Mouse (Mus musculus) heart, embryonic 14.5 days (tissue): Measurements from ENCODE around the gene Slit1. TPM values are rescaled to one million over a fixed set of nuclear protein-coding genes. Genes with fewer than 3 reads are reported as not detected.

Source experiments
- ATAC-seq: fragments of 200-750 bp; cut with Nextera tagmentation; 2 replicates; pipeline ENCODE4 v1.8.0; 2017; ENCODE audit warnings: low read depth, moderate TSS enrichment; ENCODE audit not compliant: insufficient number of reproducible peaks, insufficient read depth, low FRiP score
- H3K27ac ChIP-seq, 2 experiments: fragments of 200-500 bp in 1 of 2; fragments of 300-500 bp in 1 of 2; sonication (generic) in 1 of 2; replicated peaks in 1 of 2; 2 replicates each; pipeline ENCODE4 v1.5.1; 2012 to 2014; ENCODE audit warnings: low read depth in 2 of 2, low read length in 2 of 2, control low read depth in 1 of 2, mild to moderate bottlenecking in 1 of 2, mixed read lengths in 1 of 2; ENCODE audit not compliant: control insufficient read depth in 1 of 2, insufficient read depth in 1 of 2
- H3K27me3 ChIP-seq: fragments of 300-500 bp; sonication (generic); 2 replicates; pipeline ENCODE4 v1.6.1; 2014; ENCODE audit warnings: mild to moderate bottlenecking, low read length, control low read depth; ENCODE audit not compliant: control insufficient read depth, insufficient read depth
- H3K36me3 ChIP-seq: fragments of 300-500 bp; sonication (generic); 2 replicates; pipeline ENCODE4 v1.6.1; 2014; ENCODE audit warnings: mild to moderate bottlenecking, control low read depth, low read length, mixed read lengths; ENCODE audit not compliant: control insufficient read depth, insufficient read depth
- H3K4me1 ChIP-seq, 2 experiments: fragments of 200-500 bp in 1 of 2; fragments of 300-500 bp in 1 of 2; sonication (generic) in 1 of 2; 2 replicates each; pipeline ENCODE4 v1.6.1; 2012 to 2014; ENCODE audit warnings: low read length in 2 of 2, control low read depth in 1 of 2, mixed read lengths in 1 of 2; ENCODE audit not compliant: control insufficient read depth in 2 of 2, insufficient read depth in 2 of 2
- H3K4me2 ChIP-seq: fragments of 300-500 bp; sonication (generic); 2 replicates; pipeline ENCODE4 v1.6.1; 2014; ENCODE audit warnings: mild to moderate bottlenecking, low read length
- H3K4me3 ChIP-seq, 2 experiments: fragments of 200-500 bp in 1 of 2; fragments of 300-500 bp in 1 of 2; sonication (generic) in 1 of 2; 2 replicates each; pipeline ENCODE4 v1.5.1; 2012 to 2014; ENCODE audit warnings: low read length in 2 of 2, mild to moderate bottlenecking in 2 of 2, control low read depth in 1 of 2, low read depth in 1 of 2, moderate library complexity in 1 of 2; ENCODE audit not compliant: control insufficient read depth in 1 of 2, insufficient read depth in 1 of 2
- H3K9ac ChIP-seq: fragments of 300-500 bp; sonication (generic); 2 replicates; pipeline ENCODE4 v1.6.1; 2014; ENCODE audit warnings: mild to moderate bottlenecking, low read length
- H3K9me3 ChIP-seq: fragments of 300-500 bp; sonication (generic); 2 replicates; pipeline ENCODE4 v1.6.1; 2016; ENCODE audit warnings: low read length, control low read depth; ENCODE audit not compliant: control insufficient read depth
- WGBS: fragments of 180-500 bp; shearing (Covaris S2); extraction: QIAGEN DNeasy Blood & Tissue Kit; methylation state at CpG from one replicate; pipeline ENCODE4 v1.1.7; 2014; 5-methylcytosine and 5-hydroxymethylcytosine counted together
- polyA plus RNA-seq: library from polyadenylated mRNA; unstranded; fragments of >200 nt; fragmentation: Nextera tagmentation; extraction: Ambion mirVana; gene quantifications from 2 replicates; pipeline ENCODE4 v1.2.1, GENCODE M21; 2014

Gene Slit1
- not detected in 2 replicates for polyA plus RNA-seq

DNA sequence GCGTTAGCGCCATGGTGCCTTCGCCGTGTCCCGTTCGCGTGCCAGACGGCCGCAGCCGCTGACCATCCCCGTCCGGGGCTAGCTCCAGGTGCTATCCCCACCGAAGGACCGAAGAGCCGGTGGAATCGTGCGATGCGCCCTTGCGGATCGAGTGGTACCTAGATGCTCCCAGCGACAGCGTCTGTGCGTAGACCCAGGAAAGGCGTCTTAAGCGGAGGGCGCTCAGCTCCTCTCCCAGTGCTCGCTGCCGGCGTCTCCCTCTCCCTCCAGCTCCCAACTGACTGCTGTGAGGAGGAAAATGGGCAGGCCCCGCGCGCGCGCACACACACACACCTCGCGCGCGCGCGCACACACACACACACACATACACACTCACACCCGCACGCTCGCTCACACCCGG is at the start of gene Slit1:
Gene Slit1, minus strand, starts transcription at position 270 of the 400 bp plus-strand sequence.
- Histone ChIP-seq H3K4me2 (peak within 1 kb of the TSS; percentile 67), H3K4me3 (peak within 1 kb of the TSS; percentile 43), H3K36me3 (no peaks in the 10 kb centered on the region), H3K27ac (no peak within 1 kb of the TSS), H3K27me3 (peaks cover 78% of the 10 kb centered on the region), H3K9me3 (no peaks in the 10 kb centered on the region), H3K4me1 (peaks cover 8 to 11% of the 10 kb centered on the region in 2 experiments; a peak in 3 of 4 replicates), H3K9ac (0 out of 2 replicates have a peak within 1 kb of the TSS, but pooled peaks have one; percentile 22)
- WGBS = under 1% methylated on average over 29 of the region's 44 CpGs
- no peak for ATAC-seq

DNA sequence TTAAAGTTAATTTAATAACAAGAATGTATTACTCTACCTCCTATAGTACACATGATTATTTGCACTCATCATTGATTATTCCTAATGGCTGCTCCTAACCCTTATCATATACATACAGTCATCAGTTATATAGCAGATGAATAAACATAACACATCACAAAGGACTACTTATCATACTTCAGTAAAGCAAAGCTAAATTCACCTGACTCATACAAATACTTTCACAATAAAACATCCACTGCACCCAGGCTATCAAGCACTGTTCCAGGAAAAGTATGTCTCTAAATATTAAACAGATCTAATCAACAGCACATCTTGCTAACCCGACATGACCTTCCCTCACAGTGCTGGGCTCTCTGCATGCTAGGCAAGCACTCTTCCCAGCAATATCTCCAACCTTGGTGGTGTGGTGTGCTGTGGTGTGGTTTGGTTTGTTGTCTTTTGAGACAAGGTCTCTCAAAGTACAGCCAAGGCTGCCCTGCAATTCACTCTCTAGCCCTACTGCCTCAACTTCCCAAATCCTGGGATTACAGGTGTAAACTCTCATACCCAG is 49.5 kb upstream of the Slit1 start:
- WGBS = 50% methylated on average over 1 of the region's 1 CpGs
- Histone ChIP-seq H3K27ac (no peak overlapping the region), H3K4me3 (no peak overlapping the region), H3K27me3 (no peaks in the 10 kb centered on the region), H3K4me1 (no peaks in the 10 kb centered on the region; a peak in 1 of 4 replicates), H3K4me2 (no peak overlapping the region), H3K9ac (no peak overlapping the region), H3K9me3 (no peaks in the 10 kb centered on the region), H3K36me3 (peaks cover 14% of the 10 kb centered on the region; the same call in 1 of the 2 replicates)
- ATAC-seq = no peak

- H3K4me1 ChIP-seq = no peaks in the 10 kb centered on the region; a peak in 1 of 4 replicates
- H3K9ac ChIP-seq = no peak overlapping the region
- H3K27ac ChIP-seq = no peak overlapping the region
- H3K4me3 ChIP-seq = no peak overlapping the region
- H3K9me3 ChIP-seq = no peaks in the 10 kb centered on the region
- no peak for ATAC-seq
- WGBS = 98% methylated on average over 2 of the region's 2 CpGs
- H3K36me3 ChIP-seq = peaks cover 24% of the 10 kb centered on the region
- H3K27me3 ChIP-seq = no peaks in the 10 kb centered on the region
- no peak overlapping the region for H3K4me2 ChIP-seq
Measured at GRCm38 (mm10) chr19:41791384-41791783, 47.9 kb upstream of the Slit1 start.

DNA sequence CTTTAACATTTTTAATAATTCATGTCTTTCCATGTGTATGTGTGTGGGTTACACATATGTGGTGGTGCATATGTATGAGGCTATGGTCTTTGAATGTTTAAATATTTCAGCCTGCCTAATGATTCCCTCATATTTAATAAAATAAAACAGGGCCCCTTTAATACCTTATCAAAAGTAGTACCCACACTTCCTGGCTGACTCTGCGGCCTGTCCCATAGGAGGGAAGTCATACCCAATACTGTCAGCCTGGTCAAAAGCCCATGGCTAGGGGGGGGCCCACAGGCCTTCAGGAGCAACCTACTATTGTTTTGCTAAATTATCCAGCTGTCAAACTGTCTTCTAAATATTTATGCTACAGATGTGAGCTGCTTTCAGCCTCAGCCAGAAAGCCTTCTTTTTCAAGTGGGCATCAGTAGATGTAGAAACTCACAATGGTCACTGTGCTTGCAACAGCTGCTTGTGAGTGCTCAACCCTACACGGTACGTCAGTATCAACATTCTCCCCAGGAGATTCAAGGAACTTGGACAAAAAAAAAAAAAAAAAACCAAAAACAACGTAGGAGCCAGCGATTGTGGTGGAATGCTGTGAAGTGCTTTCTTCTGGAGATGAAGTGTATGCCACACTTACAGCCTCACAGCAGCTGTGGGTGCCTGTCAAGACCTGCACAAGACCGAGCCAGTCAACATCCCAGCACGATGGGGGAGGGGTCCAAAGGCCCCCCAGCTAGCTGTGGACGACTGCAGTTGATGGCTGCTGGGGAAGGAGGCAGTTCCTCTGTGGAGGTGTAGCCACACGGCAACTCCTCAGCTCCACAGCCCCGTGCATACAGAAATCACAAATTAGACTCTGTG is 45.9 kb upstream of the Slit1 start:
- Histone ChIP-seq H3K9me3 (no peaks in the 10 kb centered on the region), H3K36me3 (peaks cover 41% of the 10 kb centered on the region), H3K4me2 (no peak overlapping the region), H3K4me3 (no peak overlapping the region), H3K27me3 (no peaks in the 10 kb centered on the region), H3K4me1 (no peaks in the 10 kb centered on the region; a peak in 1 of 4 replicates), H3K27ac (no peak overlapping the region), H3K9ac (no peak overlapping the region)
- ATAC-seq = no peak
- WGBS = 52% methylated on average over 10 of the region's 10 CpGs

GRCm38 (mm10) chr19:41786896-41787295 is 43.4 kb upstream of the Slit1 start:
- ATAC-seq = no peak
- no peak overlapping the region for H3K9ac ChIP-seq
- no peaks in the 10 kb centered on the region for H3K9me3 ChIP-seq
- no peak overlapping the region for H3K4me2 ChIP-seq
- no peak overlapping the region for H3K27ac ChIP-seq
- H3K4me1 ChIP-seq = no peaks in the 10 kb centered on the region
- no peaks in the 10 kb centered on the region for H3K27me3 ChIP-seq
- H3K36me3 ChIP-seq = peaks cover 60% of the 10 kb centered on the region
- 100% methylated on average over 1 of the region's 1 CpGs for WGBS
- H3K4me3 ChIP-seq = no peak overlapping the region

GRCm38 (mm10) chr19:41777514-41777913 is 34.0 kb upstream of the Slit1 start:
- Histone ChIP-seq H3K4me3 (no peak overlapping the region), H3K4me1 (no peaks in the 10 kb centered on the region), H3K9ac (no peak overlapping the region), H3K4me2 (no peak overlapping the region), H3K27ac (no peak overlapping the region), H3K27me3 (no peaks in the 10 kb centered on the region), H3K9me3 (no peaks in the 10 kb centered on the region), H3K36me3 (peaks cover 79% of the 10 kb centered on the region)
- ATAC-seq = no peak
- 81% methylated on average over 6 of the region's 6 CpGs for WGBS

DNA sequence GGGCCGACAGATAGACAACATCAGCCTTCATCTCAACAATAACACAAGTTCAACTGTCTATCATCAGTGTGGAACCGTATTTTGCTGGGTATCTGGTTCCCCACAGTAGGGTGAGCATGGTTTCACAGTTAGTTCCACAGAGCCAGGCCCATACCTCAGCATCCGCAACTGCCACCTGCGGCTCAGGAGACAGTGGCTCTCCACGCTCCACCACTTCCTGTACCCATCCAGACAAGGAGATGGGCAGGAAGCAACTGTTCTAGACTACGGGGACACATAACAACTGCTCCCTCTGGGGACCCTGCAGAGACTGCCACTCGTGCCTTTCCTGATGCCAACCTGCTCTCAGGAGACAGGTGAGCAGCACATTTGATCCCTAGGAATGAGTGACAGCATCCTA is 25.2 kb upstream of the Slit1 start:
- WGBS = 89% methylated on average over 7 of the region's 7 CpGs
- Histone ChIP-seq H3K36me3 (peaks cover 56% of the 10 kb centered on the region), H3K4me3 (no peak overlapping the region), H3K9me3 (no peaks in the 10 kb centered on the region), H3K9ac (no peak overlapping the region), H3K27ac (no peak overlapping the region), H3K4me2 (no peak overlapping the region), H3K27me3 (no peaks in the 10 kb centered on the region), H3K4me1 (no peaks in the 10 kb centered on the region)
- ATAC-seq = no peak
